ENCODE assay signal across 7 mouse cellular contexts in genomic region chr12:79859354-79860247, GRCm38 (mm10).
DNase-seq lines count a peak whose midpoint lies in the region; ATAC-seq and TF ChIP-seq lines count a peak whose summit lies in the region.

No protein-coding gene starts in this region.

- H3K27ac ChIP-seq in forebrain, embryonic 12.5 days = peak overlapping the region; percentile 84
- H3K27ac ChIP-seq in hindbrain, embryonic 14.5 days = 0 out of 2 replicates have a peak overlapping the region, but pooled peaks have one; percentile 9
- peak overlapping the region; percentile 74 for H3K27ac ChIP-seq in neural tube, embryonic 13.5 days (replicated peaks)
- H3K27ac ChIP-seq in cerebellum, adult 2 months (ENCODE audit: insufficient read depth, low read length) = no peak overlapping the region

- WGBS in forebrain, embryonic 12.5 days = 10% methylated on average over 14 of the region's 14 CpGs
- 40% methylated on average over 14 of the region's 14 CpGs for WGBS in hindbrain, embryonic 14.5 days
- 38% methylated on average over 14 of the region's 14 CpGs for WGBS in neural tube, embryonic 13.5 days
- 51% methylated on average over 14 of the region's 14 CpGs for WGBS in cerebellum, adult 2 months

- H3K4me2 ChIP-seq in forebrain, embryonic 12.5 days = no peak overlapping the region
- no peak overlapping the region for H3K4me2 ChIP-seq in hindbrain, embryonic 14.5 days (replicated peaks)
- H3K4me2 ChIP-seq in neural tube, embryonic 13.5 days = no peak overlapping the region

- H3K9me3 ChIP-seq in forebrain, embryonic 12.5 days = no peaks in the 10 kb centered on the region
- no peaks in the 10 kb centered on the region for H3K9me3 ChIP-seq in hindbrain, embryonic 14.5 days (ENCODE audit: control insufficient read depth, low read length)
- no peaks in the 10 kb centered on the region for H3K9me3 ChIP-seq in neural tube, embryonic 13.5 days

- H3K36me3 ChIP-seq in forebrain, embryonic 12.5 days (replicated peaks) = no peaks in the 10 kb centered on the region
- H3K36me3 ChIP-seq in hindbrain, embryonic 14.5 days (replicated peaks; ENCODE audit: control insufficient read depth, insufficient read depth) = no peaks in the 10 kb centered on the region
- H3K36me3 ChIP-seq in neural tube, embryonic 13.5 days = no peaks in the 10 kb centered on the region

- no peak overlapping the region for H3K4me3 ChIP-seq in forebrain, embryonic 12.5 days (replicated peaks)
- H3K4me3 ChIP-seq in hindbrain, embryonic 14.5 days (replicated peaks; ENCODE audit: low read length) = no peak overlapping the region
- H3K4me3 ChIP-seq in neural tube, embryonic 13.5 days = no peak overlapping the region
- no peak overlapping the region for H3K4me3 ChIP-seq in cerebellum, adult 2 months (replicated peaks; ENCODE audit: insufficient read depth, low read depth, low read length)

- no peaks in the 10 kb centered on the region for H3K27me3 ChIP-seq in forebrain, embryonic 12.5 days
- H3K27me3 ChIP-seq in hindbrain, embryonic 14.5 days (ENCODE audit: control insufficient read depth, insufficient read depth, low read length) = no peaks in the 10 kb centered on the region
- H3K27me3 ChIP-seq in neural tube, embryonic 13.5 days = no peaks in the 10 kb centered on the region
- H3K27me3 ChIP-seq in cerebellum, adult 2 months (ENCODE audit: control insufficient read depth, insufficient read depth, low read length) = no peaks in the 10 kb centered on the region

- TF ChIP-seq CTCF in cerebellum, adult 2 months (IDR thresholded peaks at IDR 0.05; ENCODE audit: borderline replicate concordance, insufficient read depth, low read depth, low read length) = no peak

- no peak for TF ChIP-seq POLR2A in cerebellum, adult 2 months (IDR thresholded peaks at IDR 0.05; ENCODE audit: borderline replicate concordance, insufficient read depth, low read length)

- peak; percentile 82 for ATAC-seq in forebrain, embryonic 12.5 days (ENCODE audit: low FRiP score)
- ATAC-seq in hindbrain, embryonic 14.5 days (ENCODE audit: low FRiP score) = no peak
- ATAC-seq in neural tube, embryonic 13.5 days (ENCODE audit: low read depth) = no peak

- H3K9ac ChIP-seq in forebrain, embryonic 12.5 days = peak overlapping the region; percentile 17; the same call in 1 of the 2 replicates
- H3K9ac ChIP-seq in hindbrain, embryonic 14.5 days = no peak overlapping the region
- H3K9ac ChIP-seq in neural tube, embryonic 13.5 days = no peak overlapping the region

- DNase-seq in adrenal gland, postnatal 36 days = peak; percentile 76 to 80
- no peak for DNase-seq in hindbrain, embryonic 14.5 days (ENCODE audit: low spot score)
- DNase-seq in liver = peak; percentile 53
- no peak for DNase-seq in cerebellum, adult 2 months
- no peak for DNase-seq in spleen, adult 18-20 months

- peaks cover 34% of the 10 kb centered on the region for H3K4me1 ChIP-seq in forebrain, embryonic 12.5 days
- H3K4me1 ChIP-seq in hindbrain, embryonic 14.5 days (replicated peaks; ENCODE audit: control insufficient read depth, insufficient read depth, low read length) = no peaks in the 10 kb centered on the region; the same call in 1 of the 2 replicates
- H3K4me1 ChIP-seq in neural tube, embryonic 13.5 days (replicated peaks) = peaks cover 26% of the 10 kb centered on the region
- H3K4me1 ChIP-seq in cerebellum, adult 2 months (ENCODE audit: control insufficient read depth, insufficient read depth, low read length) = no peaks in the 10 kb centered on the region

Comparison
In these comparisons a context has a peak if more than half of its experiments do, and no peak if none do; other contexts are left out.
1. DNase-seq: peak in adrenal gland, postnatal 36 days (2 of 2) and liver (single experiment); none in hindbrain, embryonic 14.5 days (single experiment), cerebellum, adult 2 months (0 of 2) and spleen, adult 18-20 months (0 of 2).